Mouse (Mus musculus) lung, postnatal 0 days (tissue): Measurements from ENCODE around the gene Slc1a6.

Source experiments
- CTCF ChIP-seq: IDR thresholded peaks from 2 replicates; pipeline ENCODE4 v1.5.1; 2016; ENCODE audit warnings: antibody characterized with exemption, mild to moderate bottlenecking
- EP300 ChIP-seq: IDR thresholded peaks from 2 replicates; pipeline ENCODE4 v1.6.1; 2016; ENCODE audit warnings: antibody characterized with exemption, mild to moderate bottlenecking, control low read depth

DNA sequence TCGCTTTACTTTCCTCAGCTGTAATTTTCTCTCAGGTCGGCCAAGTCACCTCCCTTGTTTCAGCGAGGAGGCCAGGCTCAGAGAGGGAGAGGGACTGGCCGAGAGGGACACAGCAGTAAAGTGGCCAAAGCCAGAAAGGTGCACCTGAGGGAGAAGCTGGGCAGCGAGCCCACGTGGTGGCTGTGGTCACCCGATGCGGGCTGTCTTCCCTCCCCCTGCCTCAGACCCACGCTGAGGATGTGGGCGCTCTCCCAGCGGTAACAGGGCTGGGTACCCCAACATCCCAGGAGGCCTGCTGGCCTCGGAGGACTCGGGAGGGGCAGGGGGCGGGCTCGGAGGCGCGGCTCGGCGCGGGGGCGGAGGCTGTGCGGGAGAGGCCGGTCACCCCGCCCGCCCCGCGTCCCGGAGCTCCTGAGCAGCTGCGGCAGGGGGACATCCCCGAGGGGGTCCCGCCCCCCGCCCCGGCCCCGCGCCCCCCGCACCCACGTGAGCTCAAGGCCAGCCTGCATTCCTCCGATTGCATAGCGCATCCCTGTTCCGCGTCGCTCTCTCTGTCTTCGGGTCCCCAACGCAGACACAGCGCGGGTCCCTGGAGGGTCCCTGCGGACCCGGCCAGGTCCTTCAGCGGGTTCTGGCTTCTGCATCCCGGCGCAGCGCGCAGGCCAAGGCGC is at the start of gene Slc1a6:
- no peak for TF ChIP-seq CTCF
- no peak for TF ChIP-seq EP300
